Mouse (Mus musculus): ENCODE measurements around the gene Memo1. TPM values are rescaled to one million over a fixed set of nuclear protein-coding genes. Genes with fewer than 3 reads are reported as not detected.

The Memo1 gene
- polyA plus RNA-seq, 1 experiment from 2014 or later: 64.0 TPM

Other genes starting within 250 kb of the Memo1 start
- gene Srd5a2, start 247.6 kb downstream of the Memo1 start, polyA plus RNA-seq (2015; fragmentation: Nextera tagmentation; extraction: Ambion mirVana): not detected in 2 replicates
- 215 and 218 TPM in 2 replicates for gene Dpy30, start 28.4 kb upstream of the Memo1 start, polyA plus RNA-seq (2015; fragmentation: Nextera tagmentation; extraction: Ambion mirVana)
- 25.9 and 27.1 TPM in 2 replicates for gene Spast, start 43.5 kb upstream of the Memo1 start, polyA plus RNA-seq (2015; fragmentation: Nextera tagmentation; extraction: Ambion mirVana)
- 29.0 and 29.5 TPM in 2 replicates for gene Slc30a6, start 100.1 kb upstream of the Memo1 start, polyA plus RNA-seq (2015; fragmentation: Nextera tagmentation; extraction: Ambion mirVana)
- gene Nlrc4, start 163.6 kb upstream of the Memo1 start, polyA plus RNA-seq (2015; fragmentation: Nextera tagmentation; extraction: Ambion mirVana): 0.29 and 0.53 TPM in 2 replicates
- 49.1 and 52.1 TPM in 2 replicates for gene Yipf4, start 194.0 kb upstream of the Memo1 start, polyA plus RNA-seq (2015; fragmentation: Nextera tagmentation; extraction: Ambion mirVana)
- gene Birc6, start 232.8 kb upstream of the Memo1 start, polyA plus RNA-seq (2015; fragmentation: Nextera tagmentation; extraction: Ambion mirVana): 97.4 and 102 TPM in 2 replicates

Data from hindbrain, embryonic 13.5 days (tissue).